Mouse (Mus musculus): Measurements from ENCODE around the gene St3gal3.

St3gal3 gene

GRCm38 (mm10) chr4:118022406-118022805 is 112.3 kb downstream of the St3gal3 start:
- no peak for DNase-seq (ENCODE audit: low read depth, low spot score)

GRCm38 (mm10) chr4:118019640-118020039 is 115.1 kb downstream of the St3gal3 start:
- peak; percentile 24 for DNase-seq (ENCODE audit: low read depth, low spot score)

DNA sequence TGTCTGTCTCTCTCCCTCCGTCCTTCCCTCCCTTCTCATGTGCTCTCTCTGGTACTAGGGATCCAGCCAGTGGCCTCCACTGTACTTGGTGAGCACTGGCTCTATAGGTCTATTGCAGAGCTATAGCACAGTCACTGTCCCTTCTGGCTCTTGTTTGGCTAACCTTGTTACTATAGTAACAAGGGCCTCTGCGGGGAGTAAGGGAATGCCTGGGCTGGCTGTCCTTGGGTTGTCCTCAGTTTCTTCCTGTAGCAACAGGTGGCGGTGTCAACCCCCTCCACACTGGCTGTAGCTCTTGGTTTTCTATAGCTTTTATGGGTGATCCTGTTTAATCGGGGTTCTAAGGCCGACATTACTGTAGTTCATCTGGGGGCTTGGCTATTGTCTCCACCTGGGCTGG is 115.5 kb downstream of the St3gal3 start:
- DNase-seq (ENCODE audit: low read depth, low spot score) = peak; percentile 79

GRCm38 (mm10) chr4:118017021-118017805 is 117.5 kb downstream of the St3gal3 start:
- no peak for DNase-seq (ENCODE audit: low read depth, low spot score)

GRCm38 (mm10) chr4:118016323-118016911 is 118.3 kb downstream of the St3gal3 start:
- DNase-seq (ENCODE audit: low read depth, low spot score) = no peak

DNA sequence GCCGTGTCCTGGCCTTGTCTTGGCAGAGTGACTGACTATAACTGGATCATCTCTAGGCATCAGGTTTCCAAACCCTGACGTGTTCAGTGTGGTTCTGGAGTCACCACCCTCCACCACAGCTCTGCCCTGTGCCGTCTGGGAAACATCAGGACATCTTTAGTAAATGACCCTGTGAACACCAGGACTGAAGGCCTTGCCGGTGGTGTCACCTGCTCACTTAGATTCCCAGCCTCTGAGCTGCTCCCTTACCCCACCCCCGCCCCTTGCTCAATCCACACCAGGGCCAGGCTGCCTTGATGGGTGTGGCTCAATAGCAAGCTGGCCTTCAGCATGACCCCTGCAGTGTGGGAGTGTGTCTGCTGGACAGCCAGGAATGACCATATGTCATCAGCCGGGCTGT is 119.1 kb downstream of the St3gal3 start:
- peak; percentile 31 for DNase-seq (ENCODE audit: low read depth, low spot score)

DNA sequence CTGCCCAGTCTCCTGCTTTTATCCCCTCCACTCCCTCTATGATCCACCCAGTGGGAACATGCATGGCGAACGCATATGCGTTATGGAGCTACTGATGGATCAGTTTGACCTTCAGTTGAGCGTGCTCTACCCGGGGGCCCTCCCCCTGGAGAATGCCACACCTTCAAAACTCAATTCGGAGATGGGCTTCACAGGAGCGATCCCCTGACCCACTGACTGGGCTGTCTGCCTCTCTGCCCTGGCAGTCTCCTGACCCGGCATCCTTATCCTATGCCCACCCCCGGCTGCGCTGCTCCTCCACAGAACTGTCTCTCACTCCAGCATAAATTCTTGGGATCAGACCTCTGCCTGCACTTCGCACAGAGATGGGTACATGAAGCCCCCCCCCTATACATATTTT is 119.6 kb downstream of the St3gal3 start:
- DNase-seq (ENCODE audit: low read depth, low spot score) = no peak

GRCm38 (mm10) chr4:118010661-118011173 is 124.0 kb downstream of the St3gal3 start:
- no peak for DNase-seq (ENCODE audit: low read depth, low spot score)

DNA sequence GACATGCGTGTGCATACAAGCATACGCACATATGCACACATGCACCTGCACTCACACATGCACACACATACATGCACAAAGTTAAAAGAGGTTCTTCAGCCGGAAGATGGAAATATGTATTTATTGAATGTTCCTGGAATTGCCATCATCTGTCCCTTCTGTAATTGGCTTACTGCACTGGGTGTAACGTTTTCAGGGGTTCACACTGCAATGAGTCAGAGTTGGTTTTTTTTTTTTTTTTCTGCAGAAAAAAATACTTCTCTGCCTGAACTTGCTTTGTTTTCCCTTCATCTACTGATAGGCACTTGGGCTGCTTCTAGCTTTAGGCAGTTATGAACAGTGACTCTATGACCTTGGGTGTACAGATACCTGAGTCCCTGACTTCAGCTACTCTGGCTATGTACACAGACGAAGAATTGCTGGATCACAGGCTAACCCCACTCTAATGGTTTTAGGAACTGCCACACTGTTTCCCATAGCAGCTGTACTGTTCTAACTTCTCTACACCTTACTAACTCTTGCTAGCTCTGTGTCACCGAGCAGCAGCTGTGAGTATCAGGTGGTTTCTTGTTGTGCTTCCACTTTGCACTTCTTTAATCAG is 126.2 kb downstream of the St3gal3 start:
- no peak for DNase-seq (ENCODE audit: low read depth, low spot score)

GRCm38 (mm10) chr4:118001355-118001754 is 133.4 kb downstream of the St3gal3 start:
- no peak for DNase-seq (ENCODE audit: low read depth, low spot score)

GRCm38 (mm10) chr4:118000605-118001208 is 134.0 kb downstream of the St3gal3 start:
- no peak for DNase-seq (ENCODE audit: low read depth, low spot score)

DNA sequence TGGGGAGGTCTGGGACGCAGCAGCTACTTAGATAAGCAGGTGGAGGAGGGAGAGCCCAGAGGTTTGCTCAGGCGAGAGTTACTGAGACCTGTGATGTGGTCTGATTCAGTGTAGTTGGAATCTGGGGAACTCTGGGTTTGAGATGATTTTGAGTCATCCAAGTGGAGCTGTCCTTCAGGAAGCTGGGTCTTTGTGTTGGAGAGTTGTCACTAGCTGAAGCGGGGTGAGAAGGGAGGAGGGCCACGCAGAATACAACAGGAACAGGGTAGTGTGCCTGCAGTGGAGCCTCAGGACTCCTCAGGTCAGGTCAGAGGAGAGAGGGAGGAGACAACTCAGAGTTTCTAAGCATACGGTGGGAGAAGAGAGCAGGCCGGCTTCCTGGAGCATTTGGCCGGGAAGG is 134.8 kb downstream of the St3gal3 start:
- no peak for DNase-seq (ENCODE audit: low read depth, low spot score)

- peak; percentile 38 for DNase-seq (ENCODE audit: low read depth, low spot score)
Observed at GRCm38 (mm10) chr4:117997381-117998269, 137.1 kb downstream of the St3gal3 start.

- DNase-seq (ENCODE audit: low read depth, low spot score) = no peak
Observed at GRCm38 (mm10) chr4:117996701-117997100, 138.0 kb downstream of the St3gal3 start.

DNA sequence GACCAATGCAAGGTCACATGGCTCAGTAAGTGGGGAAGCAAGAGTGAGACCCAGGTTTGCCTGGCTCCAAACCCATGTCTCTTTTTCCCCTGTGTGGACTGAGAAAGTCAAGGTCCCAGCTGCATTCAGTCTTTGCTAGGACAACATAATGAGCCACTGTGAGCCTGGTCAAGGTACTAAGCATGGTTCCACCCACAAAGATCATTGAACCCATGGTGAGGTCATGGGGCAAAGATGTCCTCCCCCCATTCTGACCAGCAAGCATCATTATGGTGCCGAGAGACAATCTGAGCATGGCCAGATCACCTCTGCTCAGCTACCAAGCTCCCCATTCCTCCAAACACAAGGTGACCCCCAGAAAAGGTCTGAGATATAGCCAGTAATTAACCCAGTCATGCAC is 139.3 kb downstream of the St3gal3 start:
- DNase-seq (ENCODE audit: low read depth, low spot score) = no peak

DNA sequence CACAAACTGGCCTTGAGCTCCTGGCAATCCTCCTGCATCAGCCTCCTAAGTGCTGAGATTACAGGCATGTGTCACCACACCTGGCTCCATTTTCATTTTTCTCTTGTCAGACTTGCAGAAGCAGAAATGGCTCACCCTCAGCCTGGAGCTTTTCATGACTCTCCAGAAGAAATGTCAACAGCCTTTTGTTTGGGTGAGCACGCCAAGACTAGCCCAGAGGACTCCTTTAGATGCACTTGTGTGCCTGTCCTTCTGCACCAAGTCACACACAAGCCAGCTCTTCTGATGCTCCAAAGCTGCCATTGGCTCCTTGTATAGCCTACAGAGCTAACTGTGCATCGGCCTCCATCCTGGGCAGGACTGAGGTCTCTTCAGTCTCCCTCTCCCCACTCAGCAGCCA is 141.3 kb downstream of the St3gal3 start:
- no peak for DNase-seq (ENCODE audit: low read depth, low spot score)

GRCm38 (mm10) chr4:117992872-117993271 is 141.8 kb downstream of the St3gal3 start:
- DNase-seq (ENCODE audit: low read depth, low spot score) = no peak

DNA sequence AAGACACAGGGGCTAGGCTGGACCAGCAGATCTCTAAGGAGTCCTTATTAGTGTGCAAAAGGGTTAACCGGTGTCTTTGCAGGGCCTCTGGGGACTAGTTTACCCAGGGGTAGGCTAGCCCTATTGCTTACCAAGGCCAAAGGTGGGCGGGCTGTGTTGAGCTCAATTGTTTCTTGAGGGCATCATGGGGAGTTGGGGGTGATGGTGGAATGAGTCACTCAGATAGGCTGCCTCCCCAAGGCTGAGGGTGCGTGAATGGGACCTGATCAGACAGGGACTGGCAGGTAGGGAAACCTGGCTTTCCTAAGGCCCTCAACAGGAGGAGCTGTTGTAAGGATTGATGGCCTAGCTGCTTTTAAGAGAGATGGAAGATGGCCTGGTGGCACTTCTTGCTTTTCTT is 142.7 kb downstream of the St3gal3 start:
- no peak for DNase-seq (ENCODE audit: low read depth, low spot score)

DNA sequence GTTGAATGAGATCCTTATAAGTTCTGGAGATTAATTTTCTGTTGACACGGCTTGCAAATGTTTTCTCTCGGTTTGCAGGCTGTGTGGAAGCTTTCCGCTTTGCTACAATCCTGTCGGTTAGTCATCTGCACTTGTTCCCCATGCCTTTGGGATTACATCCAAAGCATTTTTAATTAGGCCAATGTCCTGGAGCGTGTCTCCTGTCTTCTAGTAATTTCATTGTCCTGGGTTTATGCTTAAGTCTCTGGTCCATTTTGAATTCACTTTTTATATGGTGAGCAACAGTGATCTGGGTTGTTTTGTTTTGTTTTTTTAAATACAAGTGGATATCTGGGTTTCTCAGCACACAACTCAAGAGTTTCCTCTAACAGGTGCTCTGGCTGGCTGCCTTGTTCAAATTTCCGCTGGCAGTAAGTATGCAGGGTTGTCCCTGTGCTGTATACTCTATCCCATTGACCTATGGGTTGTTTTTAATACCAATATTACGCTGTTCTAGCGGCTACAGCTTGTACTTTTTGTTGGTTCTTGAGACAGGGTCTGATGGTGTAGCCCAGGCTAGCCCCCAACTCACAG is 143.6 kb downstream of the St3gal3 start:
- no peak for DNase-seq (ENCODE audit: low read depth, low spot score)

DNA sequence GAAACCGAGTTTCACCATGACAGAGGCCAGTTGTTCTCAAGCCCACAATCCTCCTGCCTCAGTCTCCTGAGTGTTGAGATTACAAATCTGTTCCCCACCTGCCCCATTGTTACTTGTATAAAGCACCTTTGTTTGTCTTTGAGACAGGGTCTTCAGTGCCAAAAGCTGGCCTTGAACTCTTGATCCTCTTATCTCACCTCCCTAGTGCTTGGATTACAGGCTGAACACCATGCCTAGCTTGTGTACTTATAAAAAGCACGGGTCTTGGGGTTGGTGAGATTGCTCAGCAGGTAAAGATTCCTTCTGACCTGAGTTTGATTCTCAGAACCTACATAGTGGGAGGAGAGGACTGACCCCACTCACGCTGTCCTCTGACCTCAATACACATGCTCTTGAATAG is 144.1 kb downstream of the St3gal3 start:
- DNase-seq (ENCODE audit: low read depth, low spot score) = no peak

DNA sequence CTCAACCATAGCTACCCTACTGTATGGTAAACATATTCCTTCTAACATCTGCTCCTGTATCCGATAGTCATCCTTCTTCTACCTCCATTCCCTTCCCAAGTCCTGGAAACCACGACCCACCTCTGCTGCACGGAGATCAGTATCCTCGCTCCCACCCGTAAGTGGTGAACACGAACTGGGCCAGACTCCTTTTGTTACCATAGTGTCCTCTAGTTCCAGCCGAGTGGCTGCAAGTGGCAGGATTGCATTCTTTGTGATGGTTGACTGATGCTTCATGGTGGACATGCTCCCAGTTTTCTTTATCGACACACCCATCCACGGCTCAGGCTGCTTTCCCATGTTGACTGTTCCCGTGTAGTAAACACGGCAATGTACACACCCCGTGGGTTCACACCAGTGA is 144.9 kb downstream of the St3gal3 start:
- DNase-seq (ENCODE audit: low read depth, low spot score) = no peak

Measured in ES-CJ7 (cell line).